Mouse (Mus musculus) heart, embryonic 14.5 days (tissue): ENCODE results near the gene Stpg4. TPM values are rescaled to one million over a fixed set of nuclear protein-coding genes. Genes with fewer than 3 reads are reported as not detected.

ENCODE experiments used
- ATAC-seq: fragments of 200-750 bp; cut with Nextera tagmentation; 2 replicates; pipeline ENCODE4 v1.8.0; 2017; ENCODE audit warnings: low read depth, moderate TSS enrichment; ENCODE audit not compliant: insufficient number of reproducible peaks, insufficient read depth, low FRiP score
- H3K27ac ChIP-seq, 2 experiments: fragments of 200-500 bp in 1 of 2; fragments of 300-500 bp in 1 of 2; sonication (generic) in 1 of 2; replicated peaks in 1 of 2; 2 replicates each; pipeline ENCODE4 v1.5.1; 2012 to 2014; ENCODE audit warnings: low read depth in 2 of 2, low read length in 2 of 2, control low read depth in 1 of 2, mild to moderate bottlenecking in 1 of 2, mixed read lengths in 1 of 2; ENCODE audit not compliant: control insufficient read depth in 1 of 2, insufficient read depth in 1 of 2
- H3K27me3 ChIP-seq: fragments of 300-500 bp; sonication (generic); 2 replicates; pipeline ENCODE4 v1.6.1; 2014; ENCODE audit warnings: mild to moderate bottlenecking, low read length, control low read depth; ENCODE audit not compliant: control insufficient read depth, insufficient read depth
- H3K36me3 ChIP-seq: fragments of 300-500 bp; sonication (generic); 2 replicates; pipeline ENCODE4 v1.6.1; 2014; ENCODE audit warnings: mild to moderate bottlenecking, control low read depth, low read length, mixed read lengths; ENCODE audit not compliant: control insufficient read depth, insufficient read depth
- H3K4me1 ChIP-seq, 2 experiments: fragments of 200-500 bp in 1 of 2; fragments of 300-500 bp in 1 of 2; sonication (generic) in 1 of 2; 2 replicates each; pipeline ENCODE4 v1.6.1; 2012 to 2014; ENCODE audit warnings: low read length in 2 of 2, control low read depth in 1 of 2, mixed read lengths in 1 of 2; ENCODE audit not compliant: control insufficient read depth in 2 of 2, insufficient read depth in 2 of 2
- H3K4me2 ChIP-seq: fragments of 300-500 bp; sonication (generic); 2 replicates; pipeline ENCODE4 v1.6.1; 2014; ENCODE audit warnings: mild to moderate bottlenecking, low read length
- H3K4me3 ChIP-seq, 2 experiments: fragments of 200-500 bp in 1 of 2; fragments of 300-500 bp in 1 of 2; sonication (generic) in 1 of 2; 2 replicates each; pipeline ENCODE4 v1.5.1; 2012 to 2014; ENCODE audit warnings: low read length in 2 of 2, mild to moderate bottlenecking in 2 of 2, control low read depth in 1 of 2, low read depth in 1 of 2, moderate library complexity in 1 of 2; ENCODE audit not compliant: control insufficient read depth in 1 of 2, insufficient read depth in 1 of 2
- H3K9ac ChIP-seq: fragments of 300-500 bp; sonication (generic); 2 replicates; pipeline ENCODE4 v1.6.1; 2014; ENCODE audit warnings: mild to moderate bottlenecking, low read length
- H3K9me3 ChIP-seq: fragments of 300-500 bp; sonication (generic); 2 replicates; pipeline ENCODE4 v1.6.1; 2016; ENCODE audit warnings: low read length, control low read depth; ENCODE audit not compliant: control insufficient read depth
- WGBS: fragments of 180-500 bp; shearing (Covaris S2); extraction: QIAGEN DNeasy Blood & Tissue Kit; methylation state at CpG from one replicate; pipeline ENCODE4 v1.1.7; 2014; 5-methylcytosine and 5-hydroxymethylcytosine counted together
- polyA plus RNA-seq: library from polyadenylated mRNA; unstranded; fragments of >200 nt; fragmentation: Nextera tagmentation; extraction: Ambion mirVana; gene quantifications from 2 replicates; pipeline ENCODE4 v1.2.1, GENCODE M21; 2014

Gene Stpg4
- polyA plus RNA-seq, 1 experiment from 2014 or later = not detected

- Histone ChIP-seq H3K4me1 (peaks cover 15% of the 10 kb centered on the region in 2 experiments; a peak in 3 of 4 replicates), H3K4me3 (no peak overlapping the region), H3K27ac (0 out of 4 replicates have a peak overlapping the region, but pooled peaks of 1 of the 2 experiments have one; percentile 10), H3K27me3 (no peaks in the 10 kb centered on the region), H3K4me2 (no peak overlapping the region), H3K9me3 (no peaks in the 10 kb centered on the region), H3K9ac (no peak overlapping the region), H3K36me3 (no peaks in the 10 kb centered on the region)
- 27% methylated on average over 8 of the region's 8 CpGs for WGBS
- ATAC-seq = 0 out of 2 replicates have a peak, but pooled peaks have one; percentile 19
Observed at GRCm38 (mm10) chr17:87470797-87471196, 43.3 kb upstream of the Stpg4 start.

GRCm38 (mm10) chr17:87470282-87470681 is 42.7 kb upstream of the Stpg4 start:
- WGBS = 56% methylated on average over 8 of the region's 8 CpGs
- no peak overlapping the region for H3K4me2 ChIP-seq
- no peaks in the 10 kb centered on the region for H3K27me3 ChIP-seq

GRCm38 (mm10) chr17:87469428-87469827 is 41.9 kb upstream of the Stpg4 start:
- 60% methylated on average over 8 of the region's 8 CpGs for WGBS
- H3K27ac ChIP-seq = no peak overlapping the region

More at GRCm38 (mm10) chr17:87470282-87470681, 42.7 kb upstream of the Stpg4 start:
- no peaks in the 10 kb centered on the region for H3K36me3 ChIP-seq
- no peak overlapping the region for H3K4me3 ChIP-seq
- H3K9ac ChIP-seq = no peak overlapping the region
- no peak for ATAC-seq
- peaks cover 15% of the 10 kb centered on the region in 2 experiments; a peak in 3 of 4 replicates for H3K4me1 ChIP-seq
- H3K27ac ChIP-seq = 0 out of 4 replicates have a peak overlapping the region, but pooled peaks of 1 of the 2 experiments have one; percentile 10
- no peaks in the 10 kb centered on the region for H3K9me3 ChIP-seq

GRCm38 (mm10) chr17:87468616-87469015 is 41.1 kb upstream of the Stpg4 start:
- no peak overlapping the region for H3K27ac ChIP-seq
- no peaks in the 10 kb centered on the region for H3K9me3 ChIP-seq
- H3K4me1 ChIP-seq = peaks cover 6% of the 10 kb centered on the region in 2 experiments; a peak in 3 of 4 replicates
- H3K36me3 ChIP-seq = no peaks in the 10 kb centered on the region
- no peak overlapping the region for H3K4me2 ChIP-seq
- WGBS = 67% methylated on average over 5 of the region's 5 CpGs
- no peaks in the 10 kb centered on the region for H3K27me3 ChIP-seq
- no peak overlapping the region for H3K4me3 ChIP-seq
- no peak for ATAC-seq
- no peak overlapping the region for H3K9ac ChIP-seq

More at GRCm38 (mm10) chr17:87469428-87469827, 41.9 kb upstream of the Stpg4 start:
- no peaks in the 10 kb centered on the region for H3K36me3 ChIP-seq
- H3K4me2 ChIP-seq = no peak overlapping the region
- no peak overlapping the region for H3K4me3 ChIP-seq
- H3K4me1 ChIP-seq = peaks cover 13 to 14% of the 10 kb centered on the region in 2 experiments; a peak in 3 of 4 replicates
- no peak overlapping the region for H3K9ac ChIP-seq
- no peak for ATAC-seq
- no peaks in the 10 kb centered on the region for H3K9me3 ChIP-seq
- H3K27me3 ChIP-seq = no peaks in the 10 kb centered on the region

GRCm38 (mm10) chr17:87461499-87461896 is 34.0 kb upstream of the Stpg4 start:
- peaks cover 23 to 33% of the 10 kb centered on the region in 2 experiments for H3K4me1 ChIP-seq
- H3K4me2 ChIP-seq = no peak overlapping the region
- ATAC-seq = no peak
- WGBS = 53% methylated on average over 3 of the region's 3 CpGs
- H3K27ac ChIP-seq = no peak overlapping the region
- no peak overlapping the region for H3K4me3 ChIP-seq
- H3K9ac ChIP-seq = no peak overlapping the region
- no peaks in the 10 kb centered on the region for H3K36me3 ChIP-seq
- H3K27me3 ChIP-seq = no peaks in the 10 kb centered on the region
- no peaks in the 10 kb centered on the region for H3K9me3 ChIP-seq

GRCm38 (mm10) chr17:87460669-87461498 is 33.3 kb upstream of the Stpg4 start:
- H3K4me3 ChIP-seq = peak overlapping the region in 1 of 2 experiments; percentile 23; a peak in 1 of 4 replicates
- peak overlapping the region; percentile 57 for H3K4me2 ChIP-seq
- peak overlapping the region; percentile 61 for H3K9ac ChIP-seq
- no peaks in the 10 kb centered on the region for H3K27me3 ChIP-seq
- H3K27ac ChIP-seq = peak overlapping the region in 1 of 2 experiments; percentile 90; a peak in 3 of 4 replicates
- 40% methylated on average over 17 of the region's 17 CpGs for WGBS
- peaks cover 23 to 33% of the 10 kb centered on the region in 2 experiments for H3K4me1 ChIP-seq
- no peaks in the 10 kb centered on the region for H3K36me3 ChIP-seq
- no peak for ATAC-seq
- no peaks in the 10 kb centered on the region for H3K9me3 ChIP-seq

- peak overlapping the region; percentile 61 for H3K9ac ChIP-seq
- H3K4me2 ChIP-seq = peak overlapping the region; percentile 57
- no peaks in the 10 kb centered on the region for H3K36me3 ChIP-seq
- no peaks in the 10 kb centered on the region for H3K27me3 ChIP-seq
- no peaks in the 10 kb centered on the region for H3K9me3 ChIP-seq
- 9% methylated on average over 14 of the region's 14 CpGs for WGBS
- peaks cover 23 to 33% of the 10 kb centered on the region in 2 experiments for H3K4me1 ChIP-seq
- peak; percentile 52; the same call in 1 of the 2 replicates for ATAC-seq
- H3K27ac ChIP-seq = peak overlapping the region; percentile 76 to 90
- peak overlapping the region; percentile 10 to 23; a peak in 2 of 4 replicates for H3K4me3 ChIP-seq
Observed at GRCm38 (mm10) chr17:87459750-87460668, 32.5 kb upstream of the Stpg4 start.
